Mouse (Mus musculus) forebrain, embryonic 13.5 days (tissue): ENCODE measurements around the gene Fasn. TPM values are rescaled to one million over a fixed set of nuclear protein-coding genes. Genes with fewer than 3 reads are reported as not detected.
"Not testable (repeated sequence)": the region's sequence is repeated elsewhere in the genome, so short reads cannot be mapped to it uniquely, and the experiment has no call there.

Experiments used
- ATAC-seq: fragments of 200-750 bp; cut with Nextera tagmentation; 2 replicates; pipeline ENCODE4 v1.8.0; 2017
- H3K27ac ChIP-seq: fragments of 300-500 bp; sonication (generic); 2 replicates; pipeline ENCODE4 v1.5.1; 2015; ENCODE audit warnings: inconsistent platforms, mild to moderate bottlenecking, moderate library complexity
- H3K27me3 ChIP-seq: fragments of 300-500 bp; sonication (generic); 2 replicates; pipeline ENCODE4 v1.6.1; 2015; ENCODE audit warnings: mild to moderate bottlenecking, inconsistent platforms
- H3K36me3 ChIP-seq: fragments of 300-500 bp; sonication (generic); 2 replicates; pipeline ENCODE4 v1.6.1; 2015; ENCODE audit warnings: mild to moderate bottlenecking, inconsistent platforms; ENCODE audit not compliant: poor library complexity, severe bottlenecking
- H3K4me1 ChIP-seq: fragments of 300-500 bp; sonication (generic); 2 replicates; pipeline ENCODE4 v1.6.1; 2015; ENCODE audit warnings: inconsistent platforms
- H3K4me2 ChIP-seq: fragments of 300-500 bp; sonication (generic); 2 replicates; pipeline ENCODE4 v1.6.1; 2015; ENCODE audit warnings: inconsistent platforms, mild to moderate bottlenecking, moderate library complexity
- H3K4me3 ChIP-seq: fragments of 300-500 bp; sonication (generic); 2 replicates; pipeline ENCODE4 v1.5.1; 2015; ENCODE audit warnings: mild to moderate bottlenecking, inconsistent platforms
- H3K9ac ChIP-seq: fragments of 300-500 bp; sonication (generic); 2 replicates; pipeline ENCODE4 v1.6.1; 2015; ENCODE audit warnings: mild to moderate bottlenecking, inconsistent platforms
- H3K9me3 ChIP-seq: fragments of 300-500 bp; sonication (generic); replicated peaks from 2 replicates; pipeline ENCODE4 v1.6.1; 2016; ENCODE audit warnings: inconsistent platforms
- WGBS: fragments of 180-500 bp; shearing (Covaris S2); methylation state at CpG from one replicate; pipeline ENCODE4 v1.1.7; 2015; 5-methylcytosine and 5-hydroxymethylcytosine counted together
- polyA plus RNA-seq: library from polyadenylated mRNA; unstranded; fragments of >200 nt; fragmentation: Nextera tagmentation; extraction: Ambion mirVana; gene quantifications from 2 replicates; pipeline ENCODE4 v1.2.1, GENCODE M21; 2015

Gene Fasn
- polyA plus RNA-seq, 1 experiment from 2014 or later, result 61.4 TPM

GRCm38 (mm10) chr11:120788460-120788859 is 35.9 kb downstream of the Fasn start:
- Histone ChIP-seq H3K36me3 (peaks cover 80% of the 10 kb centered on the region), H3K4me1 (peaks cover 16% of the 10 kb centered on the region)
- not testable (repeated sequence) for H3K4me3 ChIP-seq, ATAC-seq, H3K27ac ChIP-seq, H3K4me2 ChIP-seq, H3K27me3 ChIP-seq, H3K9ac ChIP-seq, H3K9me3 ChIP-seq
- WGBS, result 92% methylated on average over 9 of the region's 10 CpGs

GRCm38 (mm10) chr11:120785145-120785544 is 39.2 kb downstream of the Fasn start:
- Histone ChIP-seq H3K36me3 (peaks cover 72% of the 10 kb centered on the region), H3K27ac (peak overlapping the region; percentile 61; the same call in 1 of the 2 replicates)
- WGBS, result 41% methylated on average over 9 of the region's 9 CpGs

GRCm38 (mm10) chr11:120784064-120784791 is 40.1 kb downstream of the Fasn start, which contains the start of the genes Rfng and Gps1:
Gene Rfng, minus strand, starts transcription at chr11:120784207.
Gene Gps1, plus strand, starts transcription at chr11:120784272.
- Histone ChIP-seq H3K27me3 (no peaks in the 10 kb centered on the region), H3K27ac (peak within 1 kb of the TSS; percentile 61), H3K4me2 (peak within 1 kb of the TSS; percentile 99), H3K9ac (peak within 1 kb of the TSS; percentile 96), H3K4me1 (peaks cover 25% of the 10 kb centered on the region), H3K36me3 (peaks cover 67% of the 10 kb centered on the region), H3K9me3 (no peaks in the 10 kb centered on the region), H3K4me3 (peak within 1 kb of the TSS; percentile 99)
- under 1% methylated on average over 70 of the region's 107 CpGs for WGBS
- ATAC-seq, result peak; percentile 88

More at GRCm38 (mm10) chr11:120785145-120785544, 39.2 kb downstream of the Fasn start:
- H3K9me3 ChIP-seq, result no peaks in the 10 kb centered on the region
- peak overlapping the region; percentile 99 for H3K4me2 ChIP-seq
- H3K27me3 ChIP-seq, result no peaks in the 10 kb centered on the region
- peaks cover 25% of the 10 kb centered on the region for H3K4me1 ChIP-seq
- ATAC-seq, result no peak
- peak overlapping the region; percentile 96 for H3K9ac ChIP-seq
- H3K4me3 ChIP-seq, result peak overlapping the region; percentile 99

- peak overlapping the region; percentile 61 for H3K27ac ChIP-seq
- H3K9ac ChIP-seq, result peak overlapping the region; percentile 96
- ATAC-seq, result peak; percentile 42
- no peaks in the 10 kb centered on the region for H3K27me3 ChIP-seq
- H3K4me2 ChIP-seq, result peak overlapping the region; percentile 99
- peak overlapping the region; percentile 99 for H3K4me3 ChIP-seq
- peaks cover 66% of the 10 kb centered on the region for H3K36me3 ChIP-seq
- 1% methylated on average over 33 of the region's 42 CpGs for WGBS
- H3K4me1 ChIP-seq, result peaks cover 25% of the 10 kb centered on the region
- no peaks in the 10 kb centered on the region for H3K9me3 ChIP-seq
These were observed 40.8 kb downstream of the Fasn start for GRCm38 (mm10) chr11:120783426-120784063.

GRCm38 (mm10) chr11:120781361-120781760 is 43.0 kb downstream of the Fasn start:
- 93% methylated on average over 6 of the region's 6 CpGs for WGBS
- not testable (repeated sequence) for H3K4me2 ChIP-seq, H3K9ac ChIP-seq, ATAC-seq, H3K9me3 ChIP-seq, H3K4me3 ChIP-seq, H3K27ac ChIP-seq, H3K27me3 ChIP-seq
- Histone ChIP-seq H3K36me3 (peaks cover 44% of the 10 kb centered on the region), H3K4me1 (peaks cover 27% of the 10 kb centered on the region)

GRCm38 (mm10) chr11:120779876-120780275 is 44.5 kb downstream of the Fasn start:
- ATAC-seq, result no peak
- 82% methylated on average over 1 of the region's 1 CpGs for WGBS

GRCm38 (mm10) chr11:120777123-120777522 is 47.2 kb downstream of the Fasn start:
- H3K4me3 ChIP-seq, result no peak overlapping the region
- H3K4me1 ChIP-seq, result peaks cover 4% of the 10 kb centered on the region; the same call in 1 of the 2 replicates
- H3K27ac ChIP-seq, result no peak overlapping the region
- no peaks in the 10 kb centered on the region for H3K27me3 ChIP-seq
- no peaks in the 10 kb centered on the region for H3K9me3 ChIP-seq
- no peak overlapping the region for H3K9ac ChIP-seq
- 30% methylated on average over 6 of the region's 6 CpGs for WGBS
- no peak overlapping the region for H3K4me2 ChIP-seq
- ATAC-seq, result no peak
- H3K36me3 ChIP-seq, result peaks cover 24% of the 10 kb centered on the region

More at GRCm38 (mm10) chr11:120779876-120780275, 44.5 kb downstream of the Fasn start:
- H3K36me3 ChIP-seq, result peaks cover 33% of the 10 kb centered on the region
- no peak overlapping the region for H3K4me3 ChIP-seq
- no peak overlapping the region for H3K9ac ChIP-seq
- H3K27ac ChIP-seq, result no peak overlapping the region
- peaks cover 17% of the 10 kb centered on the region for H3K4me1 ChIP-seq
- H3K4me2 ChIP-seq, result no peak overlapping the region
- H3K27me3 ChIP-seq, result no peaks in the 10 kb centered on the region
- H3K9me3 ChIP-seq, result no peaks in the 10 kb centered on the region

- H3K36me3 ChIP-seq, result peaks cover 15% of the 10 kb centered on the region
These were observed 48.4 kb downstream of the Fasn start for GRCm38 (mm10) chr11:120775774-120776469.

GRCm38 (mm10) chr11:120773463-120774190 is 50.7 kb downstream of the Fasn start:
- Histone ChIP-seq H3K4me2 (no peak overlapping the region), H3K36me3 (no peaks in the 10 kb centered on the region), H3K9ac (no peak overlapping the region), H3K4me1 (peaks cover 4% of the 10 kb centered on the region; the same call in 1 of the 2 replicates), H3K27ac (no peak overlapping the region), H3K4me3 (no peak overlapping the region), H3K27me3 (no peaks in the 10 kb centered on the region), H3K9me3 (no peaks in the 10 kb centered on the region)
- ATAC-seq, result no peak
- WGBS, result 92% methylated on average over 7 of the region's 7 CpGs

More at GRCm38 (mm10) chr11:120775774-120776469, 48.4 kb downstream of the Fasn start:
- Histone ChIP-seq H3K4me3 (no peak overlapping the region), H3K27ac (no peak overlapping the region), H3K4me1 (peaks cover 4% of the 10 kb centered on the region; the same call in 1 of the 2 replicates), H3K9me3 (no peaks in the 10 kb centered on the region), H3K27me3 (no peaks in the 10 kb centered on the region), H3K4me2 (no peak overlapping the region), H3K9ac (no peak overlapping the region)
- ATAC-seq, result peak; percentile 80
- WGBS, result 27% methylated on average over 15 of the region's 15 CpGs

- WGBS, result 81% methylated on average over 3 of the region's 3 CpGs
- peaks cover 4% of the 10 kb centered on the region; the same call in 1 of the 2 replicates for H3K4me1 ChIP-seq
- ATAC-seq, result no peak
These were observed 51.6 kb downstream of the Fasn start for GRCm38 (mm10) chr11:120772749-120773148.

GRCm38 (mm10) chr11:120768206-120768605 is 56.1 kb downstream of the Fasn start:
- Histone ChIP-seq H3K9ac (no peak overlapping the region), H3K27ac (no peak overlapping the region), H3K4me1 (no peaks in the 10 kb centered on the region), H3K4me2 (no peak overlapping the region), H3K36me3 (no peaks in the 10 kb centered on the region), H3K9me3 (no peaks in the 10 kb centered on the region), H3K4me3 (no peak overlapping the region), H3K27me3 (peaks cover 5% of the 10 kb centered on the region; the same call in 1 of the 2 replicates)
- 44% methylated on average over 1 of the region's 1 CpGs for WGBS
- no peak for ATAC-seq

More at GRCm38 (mm10) chr11:120772749-120773148, 51.6 kb downstream of the Fasn start:
- H3K27ac ChIP-seq, result no peak overlapping the region
- no peaks in the 10 kb centered on the region for H3K36me3 ChIP-seq
- H3K4me2 ChIP-seq, result no peak overlapping the region
- H3K27me3 ChIP-seq, result no peaks in the 10 kb centered on the region
- no peak overlapping the region for H3K9ac ChIP-seq
- no peaks in the 10 kb centered on the region for H3K9me3 ChIP-seq
- no peak overlapping the region for H3K4me3 ChIP-seq
